Mouse (Mus musculus) natural killer cell, adult 2 months (primary cell): Measurements from ENCODE around the gene Stambp.
A peak's percentile ranks its signal among the peaks of the same experiment; 100 is the strongest.
"Not testable (repeated sequence)": the region's sequence is repeated elsewhere in the genome, so short reads cannot be mapped to it uniquely, and the experiment has no call there.

Experiments
- DNase-seq, 2 experiments: peaks; one replicate each; pipeline ENCODE4 v3.0.0; 2022; ENCODE audit warnings: low spot score in 2 of 2

Gene Stambp

GRCm38 (mm10) chr6:83572671-83573070 lies at the start of gene Stambp:
Gene Stambp, minus strand, starts transcription at chr6:83572729.
- no peak for DNase-seq

- no peak for DNase-seq
Observed at GRCm38 (mm10) chr6:83619955-83620354, 47.4 kb upstream of the Stambp start.

GRCm38 (mm10) chr6:83617581-83618335 lies 45.2 kb upstream of the Stambp start:
- DNase-seq: no peak

DNA sequence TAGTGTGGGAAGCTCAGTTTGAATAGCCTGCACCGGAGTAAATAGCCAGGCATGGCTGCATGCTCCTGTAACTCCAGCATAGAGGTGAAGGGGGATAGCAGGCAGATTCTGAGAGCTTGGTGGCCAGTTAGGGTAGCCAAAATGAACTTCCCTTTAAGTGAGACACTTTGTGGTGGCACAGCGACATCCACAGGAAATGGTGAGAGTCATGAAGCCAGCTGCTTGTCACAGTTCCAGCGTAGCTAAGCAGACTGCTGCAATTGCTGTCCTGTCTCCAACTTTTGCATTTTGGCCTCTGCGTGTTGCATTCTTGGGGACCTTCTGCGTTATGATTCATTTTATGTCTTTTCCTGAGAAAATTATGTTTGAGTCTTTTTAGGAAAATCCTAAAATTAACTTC lies 44.0 kb upstream of the Stambp start:
- DNase-seq: peak; percentile 7 to 26

- DNase-seq: no peak
Observed at GRCm38 (mm10) chr6:83614469-83614868, 41.9 kb upstream of the Stambp start.

DNA sequence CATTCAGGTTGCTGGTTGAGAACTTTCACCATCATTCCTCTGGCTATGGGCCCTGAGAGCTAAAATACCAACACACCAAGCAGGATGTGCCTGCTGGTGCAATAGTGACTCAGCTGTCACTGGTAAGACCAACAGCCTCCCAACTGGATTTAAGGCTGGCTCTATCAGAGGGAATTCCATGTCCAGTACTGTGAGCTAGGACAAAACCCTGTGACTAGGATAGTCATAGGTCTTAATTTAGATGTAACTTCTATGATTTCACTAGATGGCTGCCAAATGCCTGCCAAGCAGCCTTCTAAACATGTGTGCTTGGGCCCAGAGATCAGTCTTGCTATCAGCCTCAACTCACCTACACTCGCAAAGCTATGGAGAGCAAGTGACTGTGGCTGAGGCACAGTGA lies 40.4 kb upstream of the Stambp start:
- no peak for DNase-seq

DNA sequence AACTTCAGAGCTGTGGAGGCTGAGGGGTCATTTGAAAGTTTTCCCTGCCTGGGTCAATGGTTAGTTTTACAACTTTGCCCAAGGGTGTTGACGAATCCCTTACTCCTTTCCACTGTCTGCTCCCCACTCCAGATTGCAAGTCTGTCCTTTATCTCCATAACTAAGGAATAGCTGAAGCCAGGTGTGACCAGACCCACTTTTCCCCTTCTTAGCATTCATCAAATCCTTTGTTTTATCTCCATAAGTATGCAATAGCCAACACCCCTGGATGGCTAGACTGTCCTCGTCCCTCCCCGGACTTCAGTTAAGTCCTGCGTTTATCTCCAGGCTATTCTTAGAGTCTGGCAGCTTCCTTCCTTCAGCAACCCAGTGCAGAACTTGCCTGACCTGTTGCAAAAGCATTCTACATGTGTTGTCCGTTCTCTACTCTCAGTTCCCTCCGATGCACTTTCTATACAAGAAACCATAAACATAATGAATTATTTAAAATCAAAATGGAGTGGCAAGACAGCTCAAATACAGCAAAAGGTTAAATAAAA lies 27.2 kb upstream of the Stambp start:
- DNase-seq: no peak

DNA sequence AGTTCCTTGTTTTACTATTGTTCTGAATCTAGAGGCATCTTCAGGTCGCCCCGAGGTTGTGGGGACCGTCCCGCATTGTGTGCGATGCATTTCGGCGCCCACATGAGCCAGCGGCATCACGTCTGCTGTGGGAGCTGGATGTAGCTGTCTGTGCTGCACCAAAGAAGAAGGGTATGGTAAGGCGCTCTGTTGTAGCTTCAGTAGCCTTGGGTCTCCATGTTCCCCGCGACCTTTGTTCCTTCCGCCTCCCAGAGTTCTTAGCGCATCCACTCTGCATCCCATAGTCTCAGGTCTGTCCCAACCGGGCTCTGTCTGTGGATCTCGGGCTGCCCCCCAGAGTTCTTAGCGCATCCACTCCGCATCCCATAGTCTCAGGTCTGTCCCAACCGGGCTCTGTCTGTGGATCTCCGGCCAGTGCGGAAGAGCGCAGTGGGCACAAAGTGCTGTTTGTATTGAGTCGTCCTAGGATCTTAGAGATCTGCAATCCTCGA lies 26.6 kb upstream of the Stambp start:
- no peak for DNase-seq

DNA sequence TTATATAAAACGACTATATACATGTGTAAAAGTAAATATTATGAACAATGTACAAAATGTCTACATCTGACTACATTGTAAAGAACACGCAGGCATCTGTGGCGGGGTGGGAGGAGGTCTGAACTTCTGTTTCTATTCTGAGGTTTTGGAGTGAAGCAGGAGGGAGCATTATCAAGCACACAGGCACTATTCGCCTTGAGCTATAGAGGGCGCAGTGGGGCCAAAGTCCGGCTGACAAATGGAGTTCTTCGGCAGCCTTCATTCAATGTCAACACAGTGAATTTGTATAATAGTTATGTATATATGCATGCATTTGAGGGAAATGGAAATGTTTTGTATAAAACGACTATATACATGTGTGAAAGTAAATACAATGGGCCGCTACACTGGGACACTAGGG lies 26.1 kb upstream of the Stambp start:
- DNase-seq: peak in 1 of 2 experiments; percentile 29

- no peak for DNase-seq
Observed at GRCm38 (mm10) chr6:83597988-83598387, 25.5 kb upstream of the Stambp start.

DNA sequence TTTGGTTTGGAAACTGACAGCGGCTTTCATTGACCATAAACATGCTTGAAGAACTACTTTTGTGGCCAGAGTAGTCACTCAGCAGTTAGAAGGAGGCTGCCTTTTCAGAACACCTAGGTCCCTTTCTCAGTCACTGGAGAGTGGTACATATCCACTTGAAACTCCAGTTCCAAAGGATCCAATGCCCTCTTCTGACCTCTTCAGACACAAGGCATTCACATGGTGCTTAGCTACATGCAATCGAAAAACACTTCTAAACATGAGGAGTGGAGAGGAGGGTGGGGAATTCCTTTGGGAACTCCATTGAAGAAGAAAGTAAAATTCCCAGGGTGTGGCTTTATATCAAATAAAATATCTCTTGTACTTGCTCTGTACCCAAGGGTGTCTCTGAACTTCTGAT lies 22.5 kb upstream of the Stambp start:
- no peak for DNase-seq

DNA sequence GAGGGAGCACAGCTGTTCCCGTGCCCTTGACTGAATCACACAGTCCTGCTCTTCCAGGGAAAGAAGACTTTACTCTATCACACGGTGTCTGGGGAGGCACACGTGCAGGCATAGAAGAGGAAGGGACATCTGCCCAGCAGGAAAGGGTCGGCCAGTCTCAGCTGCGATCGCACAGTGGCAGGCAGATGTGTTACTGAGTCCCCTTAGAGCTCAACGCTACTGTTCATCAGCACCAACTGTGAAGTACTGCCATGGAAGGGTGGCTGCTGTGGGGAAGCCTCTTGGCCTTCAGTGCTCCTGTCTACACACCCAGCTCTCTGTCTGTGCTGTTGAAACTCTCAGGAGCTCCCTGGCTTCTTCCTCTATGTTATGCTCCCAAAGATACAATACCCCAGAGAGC lies 21.4 kb upstream of the Stambp start:
- DNase-seq: no peak

- DNase-seq: no peak
Observed at GRCm38 (mm10) chr6:83592051-83592450, 19.5 kb upstream of the Stambp start.

DNA sequence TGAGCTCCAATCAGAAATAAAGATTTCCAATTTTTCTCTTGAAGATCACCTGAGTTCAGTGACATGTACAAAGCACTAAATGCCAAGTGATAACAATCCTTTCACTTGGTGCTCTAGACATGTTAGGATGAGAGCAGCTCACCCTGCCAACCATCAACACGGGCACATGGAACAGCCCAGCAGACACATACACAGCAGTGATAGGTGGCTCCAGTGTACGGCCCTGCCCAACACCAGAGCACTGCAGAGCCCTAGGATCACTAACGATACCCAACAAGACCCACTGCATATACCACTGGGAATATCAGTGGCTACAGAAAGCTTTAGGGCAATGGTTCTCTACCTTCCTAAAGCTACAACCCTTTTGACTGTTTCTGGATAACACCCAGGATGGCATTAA lies 17.8 kb upstream of the Stambp start:
- DNase-seq: no peak

DNA sequence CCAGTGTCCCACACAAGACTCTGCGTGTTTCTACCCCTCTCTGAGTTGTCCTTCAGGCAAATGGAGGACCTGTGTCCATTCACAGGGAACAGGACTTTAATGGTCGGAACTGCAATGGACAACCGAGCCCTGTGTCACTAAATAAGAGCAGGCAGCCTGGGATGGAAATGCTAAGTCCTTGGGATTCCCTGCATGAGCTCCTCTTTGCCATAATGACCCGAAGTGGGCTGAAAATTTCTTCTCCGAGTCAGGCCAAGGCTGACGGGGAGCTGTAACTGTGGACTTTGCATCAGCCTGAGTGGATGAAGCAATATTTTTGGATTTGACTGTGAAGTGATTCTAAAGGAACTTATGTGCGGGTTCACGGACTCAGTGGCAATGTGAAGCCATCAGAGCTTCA lies 14.7 kb upstream of the Stambp start:
- not testable (repeated sequence) for DNase-seq

DNA sequence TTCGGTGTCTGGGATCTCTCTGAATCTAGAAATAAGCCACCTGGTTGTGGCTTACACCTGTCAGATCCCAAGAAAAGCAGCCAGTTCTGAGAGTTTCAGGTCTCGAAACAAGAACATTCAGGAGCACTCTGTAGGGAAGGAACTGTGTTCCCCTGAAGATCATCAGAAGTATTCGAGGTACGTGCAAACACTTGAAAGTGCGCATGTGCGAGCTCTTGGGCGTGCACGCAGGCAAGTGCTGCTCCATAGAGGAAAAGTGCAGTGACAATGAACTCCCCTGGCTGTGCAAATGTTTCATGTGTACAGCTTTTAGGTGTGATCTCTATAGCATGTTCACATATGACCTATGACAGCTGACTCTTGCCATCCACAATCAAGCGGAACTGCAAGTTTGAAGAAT lies 12.8 kb upstream of the Stambp start:
- DNase-seq: not testable (repeated sequence)

- DNase-seq: no peak
Observed at GRCm38 (mm10) chr6:83583591-83583990, 11.1 kb upstream of the Stambp start.

DNA sequence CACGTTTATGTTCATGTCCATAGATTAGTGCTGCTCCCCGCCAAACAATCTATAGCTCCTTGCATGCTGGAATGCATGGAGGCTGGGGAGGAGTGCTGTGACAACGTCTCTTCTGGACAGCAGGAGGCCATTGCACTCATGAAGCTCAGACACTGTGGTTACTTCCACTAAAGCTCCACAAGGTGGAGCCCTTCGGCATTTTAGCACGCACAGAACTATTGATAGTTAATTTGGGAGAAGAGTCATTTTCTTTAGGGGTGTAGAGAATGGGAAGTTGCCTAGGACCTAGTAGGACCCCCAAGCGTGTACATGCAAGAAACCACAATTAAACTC lies 10.4 kb upstream of the Stambp start:
- peak in 1 of 2 experiments; percentile 16 for DNase-seq

- DNase-seq: no peak
Observed at GRCm38 (mm10) chr6:83582135-83582937, 9.8 kb upstream of the Stambp start.

GRCm38 (mm10) chr6:83577534-83577933 lies 5.0 kb upstream of the Stambp start:
- no peak for DNase-seq

DNA sequence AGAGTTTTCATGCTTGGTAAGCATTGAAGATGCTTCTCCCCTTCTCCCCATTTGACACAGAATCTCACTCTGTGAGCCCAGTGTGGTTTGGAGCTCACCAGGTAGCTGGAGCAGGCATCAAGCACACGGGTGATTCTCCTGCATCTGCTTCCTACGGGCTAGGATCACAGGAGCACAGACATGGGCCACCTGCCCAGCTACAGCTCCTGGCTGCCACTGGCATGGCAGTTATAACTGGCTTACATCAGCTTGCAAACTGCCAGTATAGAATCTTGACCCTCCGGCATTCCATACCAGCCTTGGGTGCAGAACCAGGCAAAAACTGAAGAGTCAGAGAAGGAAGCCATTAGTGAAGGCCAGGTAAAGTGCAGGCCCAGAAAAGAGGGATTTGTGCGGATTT lies 3.1 kb upstream of the Stambp start:
- DNase-seq: no peak

DNA sequence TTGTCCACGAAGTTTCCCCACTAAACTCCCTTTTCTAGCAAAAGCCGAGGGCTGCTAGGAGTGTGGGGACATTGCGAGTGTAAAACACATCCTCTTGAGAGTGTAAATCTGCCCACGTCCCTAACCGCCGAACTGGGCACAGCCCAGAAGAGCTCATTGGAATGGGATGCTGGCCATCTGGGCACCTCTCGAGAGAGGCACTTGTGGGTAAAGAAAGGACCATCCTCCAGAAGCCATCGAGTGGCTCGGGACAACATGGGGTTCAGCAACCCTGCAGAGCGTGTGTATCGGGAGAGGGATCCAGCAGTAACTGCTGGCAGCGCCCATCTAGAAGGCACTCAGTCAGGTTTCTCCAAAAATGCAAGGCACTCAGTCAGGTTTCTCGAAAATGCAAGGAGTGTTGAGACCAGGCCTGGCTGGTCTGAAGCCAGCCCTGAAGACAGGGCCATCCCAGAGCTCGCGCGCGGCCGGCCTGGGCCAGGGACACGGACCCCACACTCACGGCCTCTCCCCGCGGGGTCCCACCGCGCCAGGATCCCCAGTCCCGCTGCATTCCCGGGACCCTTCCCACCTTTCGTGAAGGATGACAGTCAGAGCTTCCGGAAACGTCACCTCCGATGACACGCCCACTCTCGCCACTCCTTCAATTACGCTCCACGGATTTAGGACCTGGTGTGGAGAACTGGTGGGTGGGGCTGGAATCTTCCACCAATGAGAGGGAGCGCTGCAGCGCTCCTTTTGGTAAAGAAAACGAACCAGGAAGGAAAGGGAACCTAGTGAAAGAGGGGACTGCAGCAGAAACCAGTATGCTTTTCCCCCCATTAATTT lies 475 bp downstream of the Stambp start:
- peak; percentile 60 to 63 for DNase-seq
